Mouse (Mus musculus) embryonic fibroblast, embryonic 13.5 days (primary cell): ENCODE data around the gene Lrch1. TPM values are rescaled to one million over a fixed set of nuclear protein-coding genes. Genes with fewer than 3 reads are reported as not detected.

Experiments
- H3K27ac ChIP-seq: 2 replicates; pipeline ENCODE4 v1.5.1; 2012; ENCODE audit warnings: low read length, control low read depth, inconsistent platforms; ENCODE audit not compliant: insufficient read depth
- H3K4me1 ChIP-seq: 2 replicates; pipeline ENCODE4 v1.6.1; 2011; ENCODE audit warnings: low read length; ENCODE audit not compliant: control insufficient read depth, insufficient read depth
- H3K4me3 ChIP-seq: 2 replicates; pipeline ENCODE4 v1.5.1; 2011; ENCODE audit warnings: mild to moderate bottlenecking, control low read depth, low read length; ENCODE audit not compliant: insufficient read depth
- CTCF ChIP-seq: IDR thresholded peaks from 2 replicates; pipeline ENCODE4 v1.5.1; 2011; ENCODE audit warnings: mild to moderate bottlenecking, control low read depth, low read length, moderate library complexity, borderline replicate concordance; ENCODE audit not compliant: insufficient read depth
- POLR2A ChIP-seq: IDR thresholded peaks from 2 replicates; pipeline ENCODE4 v1.6.1; 2011; ENCODE audit warnings: low read depth, mild to moderate bottlenecking, control low read depth, low read length, moderate library complexity
- polyA plus RNA-seq: library from polyadenylated mRNA; stranded (reverse); fragments of >200 nt; gene quantifications from 2 replicates; pipeline ENCODE4 v1.2.4, GENCODE M21; 2011; ENCODE audit warnings: low read depth; ENCODE audit not compliant: missing spikeins, insufficient read length

The Lrch1 gene
- polyA plus RNA-seq, 1 experiment: 13.3 TPM

GRCm38 (mm10) chr14:74900705-74901369 lies 46.8 kb downstream of the Lrch1 start:
- Histone ChIP-seq H3K4me3 (no peak overlapping the region), H3K27ac (no peak overlapping the region), H3K4me1 (no peaks in the 10 kb centered on the region)
- no peak for TF ChIP-seq CTCF
- no peak for TF ChIP-seq POLR2A

GRCm38 (mm10) chr14:74899953-74900704 lies 47.5 kb downstream of the Lrch1 start:
- Histone ChIP-seq H3K4me3 (no peak overlapping the region), H3K27ac (no peak overlapping the region), H3K4me1 (no peaks in the 10 kb centered on the region)
- TF ChIP-seq POLR2A: no peak
- TF ChIP-seq CTCF: no peak

- TF ChIP-seq POLR2A (no peak), CTCF (no peak)
- Histone ChIP-seq H3K4me3 (no peak overlapping the region), H3K27ac (no peak overlapping the region), H3K4me1 (no peaks in the 10 kb centered on the region)
Measured at GRCm38 (mm10) chr14:74898939-74899338, 48.7 kb downstream of the Lrch1 start.

GRCm38 (mm10) chr14:74893693-74894092 lies 54.0 kb downstream of the Lrch1 start:
- H3K4me3 ChIP-seq: no peak overlapping the region
- H3K4me1 ChIP-seq: no peaks in the 10 kb centered on the region
- no peak overlapping the region for H3K27ac ChIP-seq
- no peak for TF ChIP-seq CTCF
- TF ChIP-seq POLR2A: no peak

GRCm38 (mm10) chr14:74893085-74893648 lies 54.5 kb downstream of the Lrch1 start:
- Histone ChIP-seq H3K4me1 (no peaks in the 10 kb centered on the region), H3K4me3 (no peak overlapping the region), H3K27ac (no peak overlapping the region)
- TF ChIP-seq POLR2A: no peak
- TF ChIP-seq CTCF: no peak

- Histone ChIP-seq H3K4me1 (no peaks in the 10 kb centered on the region; the same call in 1 of the 2 replicates), H3K27ac (no peak overlapping the region), H3K4me3 (no peak overlapping the region)
- TF ChIP-seq POLR2A: no peak
- no peak for TF ChIP-seq CTCF
Measured at GRCm38 (mm10) chr14:74889304-74889703, 58.4 kb downstream of the Lrch1 start.

GRCm38 (mm10) chr14:74888103-74888502 lies 59.6 kb downstream of the Lrch1 start:
- Histone ChIP-seq H3K4me1 (peaks cover 9% of the 10 kb centered on the region), H3K27ac (no peak overlapping the region), H3K4me3 (no peak overlapping the region)
- no peak for TF ChIP-seq CTCF
- no peak for TF ChIP-seq POLR2A

- peaks cover 16% of the 10 kb centered on the region for H3K4me1 ChIP-seq
- no peak for TF ChIP-seq CTCF
- no peak for TF ChIP-seq POLR2A
- no peak overlapping the region for H3K4me3 ChIP-seq
- H3K27ac ChIP-seq: no peak overlapping the region
Measured at GRCm38 (mm10) chr14:74886453-74886852, 61.2 kb downstream of the Lrch1 start.

- Histone ChIP-seq H3K4me1 (peaks cover 16% of the 10 kb centered on the region), H3K4me3 (no peak overlapping the region), H3K27ac (no peak overlapping the region)
- no peak for TF ChIP-seq POLR2A
Measured at GRCm38 (mm10) chr14:74884920-74885319, 62.8 kb downstream of the Lrch1 start.
